Mouse (Mus musculus) liver, embryonic 11.5 days (tissue): ENCODE data around the gene Zfp322a. TPM values are rescaled to one million over a fixed set of nuclear protein-coding genes. Genes with fewer than 3 reads are reported as not detected.
"Not testable (repeated sequence)": the region's sequence is repeated elsewhere in the genome, so short reads cannot be mapped to it uniquely, and the experiment has no call there.

Source experiments
- ATAC-seq: fragments of 200-750 bp; cut with Nextera tagmentation; replicated peaks from 2 replicates; pipeline ENCODE4 v1.8.0; 2017; ENCODE audit warnings: moderate number of reproducible peaks, mild to moderate bottlenecking, moderate TSS enrichment, moderate library complexity; ENCODE audit not compliant: low FRiP score
- DNase-seq: peaks from one replicate; pipeline ENCODE4 v3.0.0-alpha.2; 2017; ENCODE audit warnings: low spot score
- H3K27ac ChIP-seq: fragments of 300-500 bp; sonication (generic); 2 replicates; pipeline ENCODE4 v1.5.1; 2014; ENCODE audit warnings: mild to moderate bottlenecking, low read depth, low read length, control low read depth
- H3K27me3 ChIP-seq: fragments of 300-500 bp; sonication (generic); replicated peaks from 2 replicates; pipeline ENCODE4 v1.6.1; 2014; ENCODE audit warnings: low read length, mixed read lengths; ENCODE audit not compliant: control insufficient read depth, insufficient read depth
- H3K36me3 ChIP-seq: fragments of 300-500 bp; sonication (generic); 2 replicates; pipeline ENCODE4 v1.6.1; 2014; ENCODE audit warnings: mild to moderate bottlenecking, low read length, moderate library complexity, mixed read lengths; ENCODE audit not compliant: control insufficient read depth, insufficient read depth
- H3K4me1 ChIP-seq: fragments of 300-500 bp; sonication (generic); replicated peaks from 2 replicates; pipeline ENCODE4 v1.6.1; 2014; ENCODE audit warnings: low read length, mixed read lengths; ENCODE audit not compliant: control insufficient read depth, insufficient read depth
- H3K4me2 ChIP-seq: fragments of 300-500 bp; sonication (generic); 2 replicates; pipeline ENCODE4 v1.6.1; 2014; ENCODE audit warnings: mild to moderate bottlenecking, control low read depth, moderate library complexity
- H3K4me3 ChIP-seq: fragments of 300-500 bp; sonication (generic); 2 replicates; pipeline ENCODE4 v1.5.1; 2014; ENCODE audit warnings: low read depth, low read length, control low read depth
- H3K9ac ChIP-seq: fragments of 300-500 bp; sonication (generic); 2 replicates; pipeline ENCODE4 v1.6.1; 2014; ENCODE audit warnings: low read depth, low read length, control low read depth
- H3K9me3 ChIP-seq: fragments of 300-500 bp; sonication (generic); 2 replicates; pipeline ENCODE4 v1.6.1; 2016; ENCODE audit warnings: low read length, inconsistent platforms, mixed read lengths; ENCODE audit not compliant: control insufficient read depth
- WGBS: fragments of 180-500 bp; shearing (Covaris S2); extraction: QIAGEN DNeasy Blood & Tissue Kit; methylation state at CpG from one replicate; pipeline ENCODE4 v1.1.7; 2014; 5-methylcytosine and 5-hydroxymethylcytosine counted together
- polyA plus RNA-seq: library from polyadenylated mRNA; unstranded; fragments of >200 nt; fragmentation: Nextera tagmentation; extraction: Ambion mirVana; gene quantifications from 2 replicates; pipeline ENCODE4 v1.2.1, GENCODE M21; 2014

Zfp322a gene
- polyA plus RNA-seq, 1 experiment from 2014 or later = 37.0 TPM

GRCm38 (mm10) chr13:23400771-23401682 lies 32.0 kb upstream of the Zfp322a start:
- peaks cover 9% of the 10 kb centered on the region for H3K27me3 ChIP-seq
- peak overlapping the region; percentile 80 for H3K4me2 ChIP-seq
- peak; percentile 56 for ATAC-seq
- no peak for DNase-seq
- peak overlapping the region; percentile 53; the same call in 1 of the 2 replicates for H3K9ac ChIP-seq
- H3K27ac ChIP-seq = no peak overlapping the region
- no peaks in the 10 kb centered on the region for H3K4me1 ChIP-seq
- WGBS = 3% methylated on average over 24 of the region's 24 CpGs
- H3K9me3 ChIP-seq = no peaks in the 10 kb centered on the region
- peak overlapping the region; percentile 59 for H3K4me3 ChIP-seq
- H3K36me3 ChIP-seq = no peaks in the 10 kb centered on the region

- H3K9me3 ChIP-seq, H3K9ac ChIP-seq, H3K4me1 ChIP-seq, H3K27ac ChIP-seq, H3K36me3 ChIP-seq: not testable (repeated sequence)
- DNase-seq = peak; percentile 71
- 5% methylated on average over 14 of the region's 14 CpGs for WGBS
- H3K4me3 ChIP-seq = peak overlapping the region; percentile 67
- peak overlapping the region; percentile 96 for H3K4me2 ChIP-seq
- peaks cover 27% of the 10 kb centered on the region for H3K27me3 ChIP-seq
- ATAC-seq = peak; percentile 68
Observed at GRCm38 (mm10) chr13:23396913-23397312, 27.9 kb upstream of the Zfp322a start.

- H3K36me3 ChIP-seq = no peaks in the 10 kb centered on the region
- peak overlapping the region; percentile 67 for H3K4me3 ChIP-seq
- DNase-seq (peak; percentile 72), ATAC-seq (peak; percentile 42)
- no peak overlapping the region for H3K27ac ChIP-seq
- H3K4me1 ChIP-seq = no peaks in the 10 kb centered on the region; the same call in 1 of the 2 replicates
- peak overlapping the region; percentile 50 for H3K9ac ChIP-seq
- H3K4me2 ChIP-seq = peak overlapping the region; percentile 96
- H3K9me3 ChIP-seq = no peaks in the 10 kb centered on the region
- H3K27me3 ChIP-seq = peaks cover 27% of the 10 kb centered on the region
- under 1% methylated on average over 31 of the region's 31 CpGs for WGBS
Observed at GRCm38 (mm10) chr13:23396246-23396703, 27.3 kb upstream of the Zfp322a start.

GRCm38 (mm10) chr13:23395301-23396245 lies 26.6 kb upstream of the Zfp322a start:
- Histone ChIP-seq H3K4me2 (peak overlapping the region; percentile 96), H3K9me3 (no peaks in the 10 kb centered on the region), H3K36me3 (no peaks in the 10 kb centered on the region), H3K4me1 (no peaks in the 10 kb centered on the region; the same call in 1 of the 2 replicates), H3K27me3 (peaks cover 27% of the 10 kb centered on the region), H3K27ac (no peak overlapping the region), H3K4me3 (peak overlapping the region; percentile 67), H3K9ac (peak overlapping the region; percentile 50)
- ATAC-seq = no peak
- peak; percentile 61 for DNase-seq
- WGBS = 3% methylated on average over 43 of the region's 43 CpGs

- no peak for ATAC-seq
- no peak for DNase-seq
- H3K4me3 ChIP-seq = no peak overlapping the region
- no peaks in the 10 kb centered on the region for H3K27me3 ChIP-seq
- H3K36me3 ChIP-seq = no peaks in the 10 kb centered on the region
- no peaks in the 10 kb centered on the region for H3K4me1 ChIP-seq
- H3K9ac ChIP-seq = no peak overlapping the region
- no peaks in the 10 kb centered on the region for H3K9me3 ChIP-seq
- no peak overlapping the region for H3K4me2 ChIP-seq
- WGBS = 71% methylated on average over 1 of the region's 1 CpGs
- H3K27ac ChIP-seq = no peak overlapping the region
Observed at GRCm38 (mm10) chr13:23387548-23387947, 18.5 kb upstream of the Zfp322a start.

- Histone ChIP-seq H3K27ac (no peak overlapping the region), H3K4me3 (no peak overlapping the region), H3K4me2 (no peak overlapping the region), H3K27me3 (no peaks in the 10 kb centered on the region), H3K9me3 (no peaks in the 10 kb centered on the region), H3K36me3 (no peaks in the 10 kb centered on the region), H3K9ac (no peak overlapping the region), H3K4me1 (no peaks in the 10 kb centered on the region)
- ATAC-seq (no peak), DNase-seq (no peak)
- 55% methylated on average over 1 of the region's 1 CpGs for whole genome bisulfite sequencing
Observed at GRCm38 (mm10) chr13:23383127-23383526, 14.1 kb upstream of the Zfp322a start.

GRCm38 (mm10) chr13:23372433-23372832 lies 3.4 kb upstream of the Zfp322a start:
- WGBS = 74% methylated on average over 1 of the region's 1 CpGs
- H3K36me3 ChIP-seq = no peaks in the 10 kb centered on the region
- H3K27me3 ChIP-seq = no peaks in the 10 kb centered on the region
- H3K4me3 ChIP-seq = no peak overlapping the region
- no peaks in the 10 kb centered on the region for H3K9me3 ChIP-seq
- H3K4me1 ChIP-seq = peaks cover 9% of the 10 kb centered on the region
- no peak overlapping the region for H3K9ac ChIP-seq
- DNase-seq = no peak
- ATAC-seq = no peak
- H3K4me2 ChIP-seq = no peak overlapping the region
- H3K27ac ChIP-seq = no peak overlapping the region

- Histone ChIP-seq H3K27ac (no peak overlapping the region), H3K36me3 (no peaks in the 10 kb centered on the region; the same call in 1 of the 2 replicates), H3K9ac (no peak overlapping the region), H3K4me3 (peak overlapping the region; percentile 83; the same call in 1 of the 2 replicates), H3K4me1 (peaks cover 12% of the 10 kb centered on the region), H3K4me2 (peak overlapping the region; percentile 95; the same call in 1 of the 2 replicates), H3K9me3 (no peaks in the 10 kb centered on the region), H3K27me3 (no peaks in the 10 kb centered on the region)
- no peak for ATAC-seq
- no peak for DNase-seq
- 95% methylated on average over 4 of the region's 4 CpGs for WGBS
Observed at GRCm38 (mm10) chr13:23370075-23370474, 1.1 kb upstream of the Zfp322a start.
